14 mouse cellular contexts compared by ENCODE assay signal in genomic region chr12:59238434-59238833, GRCm38 (mm10).
"Had no signal": no experiment of that assay in that cellular context is flagged by ENCODE, and none has a peak within 500 bp of the region (broad histone marks: within the 10 kb centered on the region; RNA-seq: fewer than 3 reads in every experiment).

No protein-coding gene starts in this region.

- H3K27ac ChIP-seq: midbrain, embryonic 13.5 days; midbrain, embryonic 15.5 days; neural tube, embryonic 12.5 days; stomach, embryonic 15.5 days; stomach, postnatal 0 days had no signal

- H3K4me3 ChIP-seq: megakaryocyte, embryonic 14.5 days; midbrain, embryonic 13.5 days; midbrain, embryonic 15.5 days; neural tube, embryonic 12.5 days; stomach, embryonic 15.5 days had no signal

- DNase-seq: lung, adult 18-20 months; lung, embryonic 14.5 days; lung, postnatal 10 days; lung, postnatal 4 days; right cerebral cortex, postnatal 14 days; thymus, adult 2 months; thymus, postnatal 25 days; thymus, postnatal 4 days had no signal
